Mouse (Mus musculus): ENCODE data around the gene 4930415O20Rik.

DNA sequence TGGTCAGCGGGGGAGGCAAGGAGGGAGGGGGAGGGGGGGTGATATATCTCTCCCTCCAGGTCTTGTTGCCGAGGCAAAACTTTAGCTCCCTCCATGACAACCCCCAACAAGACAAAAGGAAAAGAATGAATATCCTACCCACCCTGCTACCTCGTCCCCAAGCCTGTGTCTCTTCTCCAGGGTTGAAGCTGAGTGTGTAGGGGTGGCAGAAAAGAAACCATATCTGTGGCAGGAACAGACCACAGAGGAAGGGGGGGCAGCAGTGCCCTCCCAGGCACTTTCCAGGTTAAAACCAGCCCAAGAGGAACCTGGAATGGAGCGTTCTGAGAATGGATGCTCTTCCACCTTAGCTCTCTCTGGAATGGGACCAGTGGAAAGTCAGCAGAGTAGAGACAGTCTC is 59.7 kb downstream of the 4930415O20Rik start, which contains the start of gene Cacnb3:
- no peak for TF ChIP-seq GATA1 (IDR thresholded peaks at IDR 0.05; ENCODE audit: borderline replicate concordance, low read length)
- TF ChIP-seq FLI1 (IDR thresholded peaks at IDR 0.05; ENCODE audit: low read length) = no peak
